Mouse (Mus musculus): Measurements from ENCODE around the gene Irf9. TPM values are rescaled to one million over a fixed set of nuclear protein-coding genes. Genes with fewer than 3 reads are reported as not detected.
A peak's percentile ranks its signal among the peaks of the same experiment; 100 is the strongest.

The Irf9 gene
- polyA plus RNA-seq, 1 experiment: 36.9 TPM

DNA sequence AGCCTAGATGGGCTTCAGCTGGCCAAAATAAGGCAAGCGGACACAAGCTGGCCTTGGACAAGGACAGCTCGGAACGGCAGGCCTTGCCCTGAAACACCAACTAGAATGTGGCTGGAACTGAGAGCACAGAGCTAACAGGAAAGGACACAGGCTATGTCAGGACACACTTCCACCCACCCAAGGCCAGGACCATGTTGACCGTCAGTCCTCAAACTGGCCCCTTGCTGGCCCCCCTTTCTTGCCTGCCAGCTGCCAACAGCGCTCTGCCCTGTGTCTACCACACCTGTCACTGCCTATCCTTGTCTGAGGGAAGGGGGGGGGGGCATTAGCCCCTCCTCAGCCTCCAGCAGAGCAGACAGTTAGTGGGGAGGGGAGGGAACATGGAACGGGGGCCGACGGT is 28.1 kb upstream of the Irf9 start, which contains the start of gene Fitm1:
TSS of gene Fitm1 (plus strand) at position 316 of the 400 bp plus-strand sequence.
- TF ChIP-seq POLR2A (IDR thresholded peaks at IDR 0.05; ENCODE audit: low read depth, low read length): no peak
- no peak for TF ChIP-seq CTCF (conservative IDR thresholded peaks at IDR 0.05; ENCODE audit: insufficient read depth, insufficient read length, low read depth, low read length)
- Histone ChIP-seq H3K27me3 (replicated peaks; ENCODE audit: control insufficient read depth, insufficient read depth, low read length) (no peaks in the 10 kb centered on the region), H3K4me3 (ENCODE audit: insufficient read depth, low read depth, low read length) (peak within 1 kb of the TSS; percentile 13; the same call in 1 of the 2 replicates), H3K4me1 (ENCODE audit: control insufficient read depth, insufficient read depth, low read length) (peaks cover 7% of the 10 kb centered on the region; the same call in 1 of the 2 replicates), H3K36me3 (ENCODE audit: control insufficient read depth, insufficient read depth, low read length) (no peaks in the 10 kb centered on the region), H3K27ac (ENCODE audit: insufficient read depth, low read depth, low read length) (peak within 1 kb of the TSS; percentile 61)
- DNase-seq: no peak
- 44% methylated on average over 8 of the region's 8 CpGs for WGBS

DNA sequence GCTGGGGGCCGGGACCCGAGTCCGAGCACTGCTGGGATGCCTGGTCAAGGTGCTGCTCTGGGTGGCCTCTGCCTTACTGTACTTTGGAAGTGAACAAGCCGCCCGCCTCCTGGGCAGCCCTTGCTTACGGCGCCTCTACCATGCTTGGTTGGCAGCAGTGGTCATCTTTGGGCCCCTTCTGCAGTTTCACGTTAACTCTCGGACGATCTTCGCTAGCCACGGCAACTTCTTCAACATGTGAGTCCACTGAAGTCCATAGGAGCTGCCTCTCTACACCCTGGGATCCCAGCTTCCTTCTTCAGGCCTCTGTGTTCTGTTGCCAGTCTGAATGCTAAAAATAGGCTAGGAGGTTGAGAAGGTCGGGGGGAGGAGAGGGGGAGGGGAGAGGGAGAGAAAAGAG is 27.7 kb upstream of the Irf9 start:
- Histone ChIP-seq H3K36me3 (ENCODE audit: control insufficient read depth, insufficient read depth, low read length) (no peaks in the 10 kb centered on the region), H3K4me1 (ENCODE audit: control insufficient read depth, insufficient read depth, low read length) (peaks cover 7% of the 10 kb centered on the region; the same call in 1 of the 2 replicates), H3K4me3 (ENCODE audit: insufficient read depth, low read depth, low read length) (peak overlapping the region; percentile 13; the same call in 1 of the 2 replicates), H3K27ac (ENCODE audit: insufficient read depth, low read depth, low read length) (peak overlapping the region; percentile 61), H3K27me3 (replicated peaks; ENCODE audit: control insufficient read depth, insufficient read depth, low read length) (no peaks in the 10 kb centered on the region)
- TF ChIP-seq POLR2A (IDR thresholded peaks at IDR 0.05; ENCODE audit: low read depth, low read length): no peak
- no peak for TF ChIP-seq CTCF (conservative IDR thresholded peaks at IDR 0.05; ENCODE audit: insufficient read depth, insufficient read length, low read depth, low read length)
- WGBS: 32% methylated on average over 13 of the region's 13 CpGs
- DNase-seq: peak; percentile 64

DNA sequence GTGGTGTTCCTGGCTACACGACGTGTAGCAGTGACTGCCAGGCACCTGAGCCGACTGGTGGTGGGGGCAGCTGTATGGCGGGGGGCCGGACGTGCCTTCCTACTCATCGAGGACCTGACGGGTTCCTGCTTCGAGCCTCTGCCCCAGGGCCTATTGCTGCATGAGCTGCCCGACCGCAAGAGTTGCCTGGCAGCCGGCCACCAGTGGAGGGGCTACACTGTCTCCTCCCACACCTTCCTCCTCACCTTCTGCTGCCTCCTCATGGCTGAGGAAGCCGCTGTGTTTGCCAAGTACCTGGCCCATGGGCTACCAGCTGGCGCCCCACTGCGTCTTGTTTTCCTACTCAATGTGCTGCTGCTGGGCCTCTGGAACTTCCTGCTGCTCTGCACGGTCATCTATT is 27.0 kb upstream of the Irf9 start:
- Histone ChIP-seq H3K4me1 (ENCODE audit: control insufficient read depth, insufficient read depth, low read length) (peaks cover 7% of the 10 kb centered on the region; the same call in 1 of the 2 replicates), H3K27ac (ENCODE audit: insufficient read depth, low read depth, low read length) (peak overlapping the region; percentile 1; the same call in 1 of the 2 replicates), H3K4me3 (ENCODE audit: insufficient read depth, low read depth, low read length) (no peak overlapping the region), H3K36me3 (ENCODE audit: control insufficient read depth, insufficient read depth, low read length) (no peaks in the 10 kb centered on the region), H3K27me3 (replicated peaks; ENCODE audit: control insufficient read depth, insufficient read depth, low read length) (no peaks in the 10 kb centered on the region)
- DNase-seq: no peak
- WGBS: 57% methylated on average over 16 of the region's 16 CpGs
- TF ChIP-seq POLR2A (IDR thresholded peaks at IDR 0.05; ENCODE audit: low read depth, low read length) (no peak), CTCF (conservative IDR thresholded peaks at IDR 0.05; ENCODE audit: insufficient read depth, insufficient read length, low read depth, low read length) (no peak)

DNA sequence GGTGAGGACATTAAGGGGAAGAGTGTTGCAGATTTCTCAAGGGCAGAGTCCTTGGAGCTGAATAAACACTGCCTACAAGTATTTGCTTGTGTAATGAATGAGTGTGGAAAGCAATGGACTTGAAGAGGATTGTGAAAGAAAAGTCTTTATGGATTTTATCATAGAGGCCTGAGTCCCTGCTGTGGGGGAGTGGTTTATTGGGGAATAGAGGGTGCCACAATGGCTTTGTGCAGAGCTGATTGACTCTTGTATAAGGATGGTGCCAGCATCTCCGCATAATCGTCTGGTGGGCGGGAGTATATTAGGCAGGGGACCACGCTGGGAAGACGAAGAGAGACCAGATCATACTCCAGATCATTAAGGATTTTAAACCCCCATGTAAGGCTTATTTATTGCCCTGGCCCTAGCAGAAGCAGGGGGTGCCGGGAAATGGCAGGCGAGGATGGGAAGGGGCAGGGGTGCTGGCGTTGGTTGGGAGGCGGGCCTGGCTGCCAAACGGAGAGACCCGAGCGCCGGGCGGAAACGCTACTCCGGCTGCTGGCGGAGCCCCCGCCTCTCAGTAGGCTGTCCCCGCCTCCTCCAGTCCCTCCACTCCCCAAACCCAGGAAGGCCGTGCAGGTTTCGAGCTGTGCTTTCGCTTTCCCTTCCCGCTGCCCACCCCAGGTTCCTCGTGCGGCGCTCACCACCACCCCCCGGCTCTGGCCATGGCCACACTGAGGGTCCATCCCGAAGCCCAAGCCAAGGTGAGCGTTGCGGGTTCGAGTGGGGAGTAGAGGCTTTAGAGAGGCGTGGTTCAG is 25.3 kb upstream of the Irf9 start, which contains the start of gene Psme1:
TSS of gene Psme1 (plus strand) at position 253 of the 797 bp plus-strand sequence.
- Histone ChIP-seq H3K4me1 (ENCODE audit: control insufficient read depth, insufficient read depth, low read length) (peaks cover 7% of the 10 kb centered on the region; the same call in 1 of the 2 replicates), H3K27ac (ENCODE audit: insufficient read depth, low read depth, low read length) (peak within 1 kb of the TSS; percentile 84), H3K27me3 (replicated peaks; ENCODE audit: control insufficient read depth, insufficient read depth, low read length) (no peaks in the 10 kb centered on the region), H3K4me3 (ENCODE audit: insufficient read depth, low read depth, low read length) (peak within 1 kb of the TSS; percentile 85), H3K36me3 (ENCODE audit: control insufficient read depth, insufficient read depth, low read length) (no peaks in the 10 kb centered on the region)
- under 1% methylated on average over 31 of the region's 32 CpGs for WGBS
- DNase-seq: peak; percentile 87
- TF ChIP-seq CTCF (conservative IDR thresholded peaks at IDR 0.05; ENCODE audit: insufficient read depth, insufficient read length, low read depth, low read length): no peak
- peak; percentile 4 for TF ChIP-seq POLR2A (IDR thresholded peaks at IDR 0.05; ENCODE audit: low read depth, low read length)

DNA sequence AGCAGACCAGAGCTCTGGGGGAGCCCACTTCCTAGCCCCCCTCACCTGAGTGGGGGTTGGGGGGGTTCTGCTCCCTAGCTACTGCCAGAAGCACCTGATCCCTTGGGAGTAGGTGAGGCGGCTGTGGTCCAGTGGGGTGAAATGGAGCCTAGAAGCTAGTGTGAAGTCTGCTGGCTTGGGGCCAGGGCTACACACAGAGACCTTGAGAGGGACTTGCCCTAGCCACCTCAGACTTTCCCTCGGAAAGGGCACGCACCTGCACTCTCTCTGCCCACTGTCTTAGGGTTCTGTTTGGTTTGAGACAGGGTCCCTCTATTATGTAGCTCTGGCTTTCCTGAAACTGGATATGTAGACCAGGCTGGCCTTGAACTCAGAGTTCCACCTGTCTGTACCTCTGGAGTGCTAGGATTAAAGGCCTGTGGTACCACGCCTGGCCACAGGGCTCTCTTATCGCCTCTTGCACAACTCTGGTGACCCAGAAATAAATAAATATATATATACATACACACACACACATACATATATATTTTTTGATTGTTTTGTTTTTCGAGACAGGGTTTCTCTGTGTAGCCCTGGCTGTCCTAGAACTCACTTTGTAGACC is 24.6 kb upstream of the Irf9 start:
- TF ChIP-seq CTCF (conservative IDR thresholded peaks at IDR 0.05; ENCODE audit: insufficient read depth, insufficient read length, low read depth, low read length) (no peak), POLR2A (IDR thresholded peaks at IDR 0.05; ENCODE audit: low read depth, low read length) (no peak)

DNA sequence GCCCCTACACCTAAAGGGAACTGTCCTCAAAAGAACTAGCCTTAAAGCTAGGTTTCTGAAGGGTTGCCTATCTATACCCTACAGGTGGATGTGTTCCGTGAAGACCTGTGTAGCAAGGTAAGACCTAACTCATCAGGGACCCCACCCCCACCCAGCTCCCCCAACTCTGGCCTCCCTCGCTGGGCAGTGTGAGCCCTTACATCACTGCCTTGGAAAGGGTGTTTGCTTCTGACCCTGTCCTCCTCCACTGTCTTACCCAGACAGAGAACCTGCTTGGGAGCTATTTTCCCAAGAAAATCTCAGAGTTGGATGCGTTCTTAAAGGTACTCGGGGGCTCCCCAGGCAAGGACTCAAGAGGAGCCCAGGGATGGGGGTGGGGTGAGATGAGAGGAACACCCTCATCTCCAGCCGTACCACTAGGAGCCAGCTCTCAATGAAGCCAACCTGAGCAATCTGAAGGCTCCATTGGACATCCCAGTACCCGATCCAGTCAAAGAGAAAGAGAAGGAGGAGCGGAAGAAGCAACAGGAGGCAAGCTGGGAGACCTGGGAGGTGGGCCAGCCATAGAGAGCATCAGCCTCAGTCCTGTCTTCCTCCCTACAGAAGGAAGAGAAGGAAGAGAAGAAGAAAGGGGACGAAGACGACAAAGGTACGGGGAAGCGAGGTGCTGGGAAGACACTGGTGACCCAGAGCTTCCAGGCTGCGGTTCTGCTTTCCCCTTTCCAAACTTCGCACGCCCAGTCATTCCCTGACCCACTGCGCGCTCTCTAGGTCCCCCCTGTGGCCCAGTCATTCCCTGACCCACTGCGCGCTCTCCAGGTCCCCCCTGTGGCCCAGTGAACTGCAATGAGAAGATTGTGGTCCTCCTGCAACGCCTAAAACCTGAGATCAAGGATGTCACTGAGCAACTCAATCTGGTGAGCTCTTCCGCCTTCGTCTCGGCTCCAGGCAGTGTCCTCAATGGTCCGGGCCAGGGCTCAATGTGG is 23.6 kb upstream of the Irf9 start:
- TF ChIP-seq POLR2A (IDR thresholded peaks at IDR 0.05; ENCODE audit: low read depth, low read length) (no peak), CTCF (conservative IDR thresholded peaks at IDR 0.05; ENCODE audit: insufficient read depth, insufficient read length, low read depth, low read length) (no peak)
- no peak overlapping the region for H3K27ac ChIP-seq (ENCODE audit: insufficient read depth, low read depth, low read length)
- DNase-seq: no peak
- H3K4me3 ChIP-seq (ENCODE audit: insufficient read depth, low read depth, low read length): no peak overlapping the region
- 92% methylated on average over 23 of the region's 23 CpGs for WGBS
- H3K4me1 ChIP-seq (ENCODE audit: control insufficient read depth, insufficient read depth, low read length): peaks cover 13% of the 10 kb centered on the region; the same call in 1 of the 2 replicates
- no peaks in the 10 kb centered on the region for H3K36me3 ChIP-seq (ENCODE audit: control insufficient read depth, insufficient read depth, low read length)
- no peaks in the 10 kb centered on the region for H3K27me3 ChIP-seq (replicated peaks; ENCODE audit: control insufficient read depth, insufficient read depth, low read length)

More for the DNA sequence above, 24.6 kb upstream of the Irf9 start:
- Histone ChIP-seq H3K4me1 (ENCODE audit: control insufficient read depth, insufficient read depth, low read length) (peaks cover 7% of the 10 kb centered on the region; the same call in 1 of the 2 replicates), H3K36me3 (ENCODE audit: control insufficient read depth, insufficient read depth, low read length) (no peaks in the 10 kb centered on the region), H3K4me3 (ENCODE audit: insufficient read depth, low read depth, low read length) (peak overlapping the region; percentile 85), H3K27ac (ENCODE audit: insufficient read depth, low read depth, low read length) (peak overlapping the region; percentile 84), H3K27me3 (replicated peaks; ENCODE audit: control insufficient read depth, insufficient read depth, low read length) (no peaks in the 10 kb centered on the region)
- WGBS: 24% methylated on average over 6 of the region's 6 CpGs
- DNase-seq: peak; percentile 75
